Mouse (Mus musculus): Measurements from ENCODE around the gene Aldoart2. TPM values are rescaled to one million over a fixed set of nuclear protein-coding genes. Genes with fewer than 3 reads are reported as not detected.
"Not testable (repeated sequence)": the region's sequence is repeated elsewhere in the genome, so short reads cannot be mapped to it uniquely, and the experiment has no call there.

The Aldoart2 gene
- polyA plus RNA-seq (2016; fragmentation: Nextera tagmentation; extraction: Ambion mirVana), result 0.09 TPM in 1 of 2 replicates, not detected in the other

- H3K9me3 ChIP-seq, result no peaks in the 10 kb centered on the region
- WGBS, result 93% methylated on average over 19 of the region's 19 CpGs
- no peak for DNase-seq (ENCODE audit: low spot score)
Observed at GRCm38 (mm10) chr12:55565206-55565605, at the start of gene Aldoart2. Gene Aldoart2 (plus strand): TSS chr12:55565239.

GRCm38 (mm10) chr12:55518061-55518738, 46.8 kb upstream of the Aldoart2 start:
- H3K4me1 ChIP-seq, result no peaks in the 10 kb centered on the region
- no peak overlapping the region for H3K27ac ChIP-seq
- no peak for DNase-seq (ENCODE audit: low spot score)
- no peaks in the 10 kb centered on the region for H3K9me3 ChIP-seq
- H3K36me3 ChIP-seq, result no peaks in the 10 kb centered on the region
- 51% methylated on average over 15 of the region's 15 CpGs for WGBS
- no peak overlapping the region for H3K4me3 ChIP-seq
- H3K27me3 ChIP-seq (ENCODE audit: insufficient read depth, poor library complexity, severe bottlenecking), result no peaks in the 10 kb centered on the region

More at GRCm38 (mm10) chr12:55565206-55565605, at the start of gene Aldoart2:
- Histone ChIP-seq H3K27ac (no peak within 1 kb of the TSS), H3K4me1 (0 out of 2 replicates have a peak, but pooled peaks cover 5% of the 10 kb centered on the region), H3K4me3 (no peak within 1 kb of the TSS), H3K27me3 (ENCODE audit: insufficient read depth, poor library complexity, severe bottlenecking) (no peaks in the 10 kb centered on the region), H3K36me3 (no peaks in the 10 kb centered on the region)

- H3K36me3 ChIP-seq, result no peaks in the 10 kb centered on the region
- H3K4me1 ChIP-seq, result no peaks in the 10 kb centered on the region
- DNase-seq (ENCODE audit: low spot score), result no peak
- H3K27me3 ChIP-seq (ENCODE audit: insufficient read depth, poor library complexity, severe bottlenecking), result no peaks in the 10 kb centered on the region
- no peak overlapping the region for H3K4me3 ChIP-seq
- H3K9me3 ChIP-seq, result no peaks in the 10 kb centered on the region
- 66% methylated on average over 15 of the region's 15 CpGs for WGBS
- no peak overlapping the region for H3K27ac ChIP-seq
Observed at GRCm38 (mm10) chr12:55526983-55527752, 37.9 kb upstream of the Aldoart2 start.

DNA sequence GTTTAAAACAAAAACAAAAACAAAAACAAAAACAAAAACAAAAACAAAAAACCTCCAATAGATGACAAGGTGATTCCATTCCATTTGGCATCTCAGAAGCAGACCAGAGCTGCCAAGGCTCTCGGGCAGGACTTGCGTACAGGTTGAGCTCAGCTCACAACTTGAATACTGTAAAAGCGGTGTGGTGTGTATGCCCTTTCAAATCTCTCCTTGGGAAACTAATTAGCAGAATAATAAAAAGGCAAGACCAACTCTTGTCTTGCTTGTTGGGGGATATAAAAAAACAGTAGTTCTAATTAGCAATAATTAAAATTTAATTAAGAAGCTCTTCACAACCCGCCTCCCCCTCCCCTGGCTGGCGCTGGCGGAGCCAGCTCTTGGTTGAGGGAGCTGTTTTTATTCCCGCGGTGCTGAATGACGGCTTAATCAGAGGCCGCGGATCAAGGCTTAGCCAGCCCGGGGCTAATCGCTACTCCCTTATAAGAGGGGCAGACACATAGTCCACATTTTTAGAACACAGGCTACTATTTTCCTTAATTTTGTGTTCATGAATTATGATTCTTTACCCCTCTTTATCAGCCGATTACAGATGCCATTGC, 28.4 kb upstream of the Aldoart2 start:
- Histone ChIP-seq H3K4me3 (no peak overlapping the region), H3K36me3 (no peaks in the 10 kb centered on the region), H3K9me3 (no peaks in the 10 kb centered on the region), H3K27ac (no peak overlapping the region), H3K27me3 (ENCODE audit: insufficient read depth, poor library complexity, severe bottlenecking) (peaks cover 6% of the 10 kb centered on the region; the same call in 1 of the 2 replicates), H3K4me1 (no peaks in the 10 kb centered on the region)
- DNase-seq (ENCODE audit: low spot score), result no peak
- WGBS, result 6% methylated on average over 14 of the region's 14 CpGs

DNA sequence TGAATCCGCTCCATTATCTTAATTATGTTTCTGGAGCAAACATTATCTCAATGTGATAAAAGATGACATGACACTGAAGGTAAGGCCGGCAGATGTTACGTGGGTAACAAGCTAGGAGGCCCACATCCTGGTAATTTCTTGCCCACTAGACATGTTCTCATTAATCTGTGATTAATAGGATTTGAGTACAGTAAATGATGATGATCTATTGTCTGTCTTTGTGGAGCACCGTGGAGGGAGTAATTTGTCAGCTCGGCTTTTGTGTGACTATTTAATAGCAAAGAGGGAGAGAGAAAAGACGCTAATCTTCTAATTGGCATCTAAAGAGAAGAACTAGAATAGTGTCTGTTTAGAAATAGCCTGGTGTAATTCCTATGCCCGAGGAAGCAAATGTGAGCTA, 27.3 kb upstream of the Aldoart2 start:
- Histone ChIP-seq H3K9me3 (no peaks in the 10 kb centered on the region), H3K27me3 (ENCODE audit: insufficient read depth, poor library complexity, severe bottlenecking) (peaks cover 6% of the 10 kb centered on the region; the same call in 1 of the 2 replicates), H3K4me1 (no peaks in the 10 kb centered on the region), H3K4me3 (no peak overlapping the region), H3K36me3 (no peaks in the 10 kb centered on the region), H3K27ac (no peak overlapping the region)
- DNase-seq (ENCODE audit: low spot score), result no peak
- 73% methylated on average over 7 of the region's 7 CpGs for WGBS

DNA sequence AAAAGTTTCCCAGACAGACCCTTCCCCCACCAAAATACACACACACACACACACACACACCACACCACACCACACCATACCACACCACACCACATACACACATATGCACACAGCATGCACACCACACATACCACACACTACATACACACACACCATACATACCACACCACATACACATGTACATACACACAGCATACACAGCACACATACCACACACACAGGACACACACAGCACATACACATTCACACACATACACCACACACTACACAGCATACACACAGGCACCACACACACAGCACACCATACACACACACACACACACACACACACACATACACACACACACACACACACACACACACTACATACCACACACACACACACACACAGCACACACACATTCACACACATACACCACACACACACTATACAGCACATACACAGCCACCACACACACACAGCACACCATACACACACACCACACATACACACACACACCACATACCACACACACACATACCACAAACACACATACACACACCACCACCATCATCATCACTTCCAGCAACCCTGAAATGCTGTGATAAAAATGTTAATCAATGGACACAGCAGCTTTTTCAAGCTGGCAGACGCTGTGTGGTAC, 26.6 kb upstream of the Aldoart2 start:
- 80% methylated on average over 1 of the region's 1 CpGs for WGBS
- no peaks in the 10 kb centered on the region for H3K36me3 ChIP-seq
- H3K9me3 ChIP-seq, result no peaks in the 10 kb centered on the region
- peaks cover 6% of the 10 kb centered on the region; the same call in 1 of the 2 replicates for H3K27me3 ChIP-seq (ENCODE audit: insufficient read depth, poor library complexity, severe bottlenecking)
- H3K27ac ChIP-seq, result no peak overlapping the region
- no peak for DNase-seq (ENCODE audit: low spot score)
- H3K4me3 ChIP-seq, result no peak overlapping the region
- no peaks in the 10 kb centered on the region for H3K4me1 ChIP-seq

GRCm38 (mm10) chr12:55539157-55539556, 25.9 kb upstream of the Aldoart2 start:
- Histone ChIP-seq H3K36me3 (no peaks in the 10 kb centered on the region), H3K4me3 (no peak overlapping the region), H3K27ac (no peak overlapping the region), H3K4me1 (no peaks in the 10 kb centered on the region), H3K9me3 (no peaks in the 10 kb centered on the region), H3K27me3 (ENCODE audit: insufficient read depth, poor library complexity, severe bottlenecking) (peaks cover 6% of the 10 kb centered on the region; the same call in 1 of the 2 replicates)
- 65% methylated on average over 8 of the region's 8 CpGs for whole genome bisulfite sequencing
- no peak for DNase-seq (ENCODE audit: low spot score)

DNA sequence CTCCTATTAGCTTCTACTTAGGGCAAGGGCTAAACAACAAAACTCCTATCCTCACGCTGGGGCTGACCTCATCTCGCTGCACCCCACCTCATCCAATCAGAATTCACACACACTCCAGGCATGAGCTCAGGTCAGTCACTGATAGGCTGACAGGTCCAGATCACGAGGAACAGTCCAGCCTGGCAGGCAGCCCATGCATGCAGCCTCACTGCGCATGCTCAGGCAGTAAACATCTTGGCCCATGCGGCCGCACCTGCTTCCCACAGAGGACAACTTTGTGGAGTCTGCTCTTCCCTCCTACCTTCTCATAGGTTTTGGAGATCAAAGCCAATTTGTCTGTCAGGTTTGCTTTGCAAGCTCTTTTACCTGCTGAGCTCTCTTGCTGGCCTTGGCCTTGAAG, 10.1 kb upstream of the Aldoart2 start:
- WGBS, result 74% methylated on average over 6 of the region's 6 CpGs
- H3K4me1 ChIP-seq; H3K27me3 ChIP-seq (ENCODE audit: insufficient read depth, poor library complexity, severe bottlenecking); DNase-seq (ENCODE audit: low spot score); H3K36me3 ChIP-seq; H3K4me3 ChIP-seq; H3K9me3 ChIP-seq; H3K27ac ChIP-seq: not testable (repeated sequence)

- H3K36me3 ChIP-seq, result no peaks in the 10 kb centered on the region
- no peak overlapping the region for H3K4me3 ChIP-seq
- 0 out of 2 replicates have a peak, but pooled peaks cover 5% of the 10 kb centered on the region for H3K4me1 ChIP-seq
- no peak for DNase-seq (ENCODE audit: low spot score)
- WGBS, result 83% methylated on average over 6 of the region's 6 CpGs
- no peaks in the 10 kb centered on the region for H3K9me3 ChIP-seq
- H3K27me3 ChIP-seq (ENCODE audit: insufficient read depth, poor library complexity, severe bottlenecking), result no peaks in the 10 kb centered on the region
- H3K27ac ChIP-seq, result no peak overlapping the region
Observed at GRCm38 (mm10) chr12:55557866-55558265, 7.2 kb upstream of the Aldoart2 start.

DNA sequence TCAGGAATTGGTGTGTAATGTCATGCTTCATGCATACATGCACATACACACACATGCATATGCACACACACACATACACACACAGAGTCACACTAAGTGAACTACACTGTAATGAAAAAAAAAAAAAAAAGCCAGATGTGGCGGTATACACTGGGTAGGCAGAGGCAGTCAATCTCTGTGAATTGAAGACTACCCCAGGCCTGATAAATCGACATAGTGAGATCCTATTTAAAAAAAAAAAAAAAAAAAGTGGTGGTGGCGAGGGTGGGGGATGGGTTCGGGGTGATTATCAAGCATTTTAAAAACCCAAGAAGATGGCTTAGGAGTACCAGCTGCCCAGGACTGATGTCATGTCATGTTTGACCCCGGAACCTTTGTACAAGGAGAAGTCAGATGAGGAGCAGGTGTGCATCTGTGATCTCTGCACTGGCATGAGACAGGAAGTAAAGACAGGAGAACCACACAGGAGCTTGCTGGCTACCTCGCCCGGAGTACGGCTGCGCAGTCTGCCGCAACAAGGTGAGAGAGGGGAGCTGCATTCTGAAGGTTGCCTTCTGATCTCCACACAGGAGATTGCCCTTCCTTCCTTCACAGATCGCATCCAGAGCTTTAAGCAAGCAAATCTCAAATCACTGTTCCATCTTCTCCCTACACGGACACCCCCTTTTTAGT, 5.7 kb upstream of the Aldoart2 start:
- H3K27ac ChIP-seq, result no peak overlapping the region
- no peaks in the 10 kb centered on the region for H3K27me3 ChIP-seq (ENCODE audit: insufficient read depth, poor library complexity, severe bottlenecking)
- H3K4me1 ChIP-seq, result 0 out of 2 replicates have a peak, but pooled peaks cover 5% of the 10 kb centered on the region
- H3K36me3 ChIP-seq, result no peaks in the 10 kb centered on the region
- WGBS, result 86% methylated on average over 12 of the region's 12 CpGs
- H3K4me3 ChIP-seq, result no peak overlapping the region
- DNase-seq (ENCODE audit: low spot score), result no peak
- H3K9me3 ChIP-seq, result no peaks in the 10 kb centered on the region

DNA sequence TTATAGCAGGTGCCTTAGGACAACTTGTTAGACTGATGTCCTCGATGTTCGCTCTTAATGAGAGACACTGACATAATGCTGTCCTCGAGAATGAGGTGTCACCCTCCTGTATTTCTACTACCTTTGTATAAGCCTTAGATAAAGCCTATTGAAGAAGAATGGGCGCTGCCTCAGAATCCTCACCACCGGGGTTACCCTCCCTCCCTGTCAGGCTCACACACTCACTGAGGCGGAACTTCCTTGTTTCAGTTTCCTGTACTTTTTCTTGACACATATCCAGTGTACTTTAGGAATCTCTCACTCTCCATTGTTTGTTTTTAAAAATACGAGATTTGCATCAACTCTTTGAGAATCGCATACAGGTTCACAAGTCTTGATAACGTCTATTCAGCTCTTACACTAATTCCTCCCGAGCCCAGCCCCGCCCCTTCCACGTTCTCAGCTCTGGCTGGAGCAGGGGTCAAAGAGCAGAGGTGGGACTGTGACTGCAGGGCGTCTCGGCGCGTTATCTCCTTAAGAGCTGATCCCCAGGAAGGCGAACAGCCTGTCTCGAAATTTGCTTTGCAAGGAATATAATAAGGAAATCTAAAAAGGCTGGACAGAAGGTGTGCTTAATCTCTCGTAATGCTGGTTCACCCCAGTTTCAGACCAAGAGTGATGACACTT, 4.9 kb upstream of the Aldoart2 start:
- Histone ChIP-seq H3K4me3 (peak overlapping the region; percentile 59), H3K4me1 (0 out of 2 replicates have a peak, but pooled peaks cover 5% of the 10 kb centered on the region), H3K36me3 (no peaks in the 10 kb centered on the region), H3K9me3 (no peaks in the 10 kb centered on the region), H3K27me3 (ENCODE audit: insufficient read depth, poor library complexity, severe bottlenecking) (no peaks in the 10 kb centered on the region), H3K27ac (peak overlapping the region; percentile 47; the same call in 1 of the 2 replicates)
- 13% methylated on average over 19 of the region's 19 CpGs for WGBS
- DNase-seq (ENCODE audit: low spot score), result no peak

- H3K27me3 ChIP-seq (ENCODE audit: insufficient read depth, poor library complexity, severe bottlenecking), result no peaks in the 10 kb centered on the region
- H3K9me3 ChIP-seq, result no peaks in the 10 kb centered on the region
- H3K36me3 ChIP-seq, result no peaks in the 10 kb centered on the region
- 92% methylated on average over 3 of the region's 3 CpGs for WGBS
- no peak overlapping the region for H3K27ac ChIP-seq
- no peak overlapping the region for H3K4me3 ChIP-seq
- 0 out of 2 replicates have a peak, but pooled peaks cover 5% of the 10 kb centered on the region for H3K4me1 ChIP-seq
- no peak for DNase-seq (ENCODE audit: low spot score)
Observed at GRCm38 (mm10) chr12:55563742-55564141, 1.3 kb upstream of the Aldoart2 start.

Data from heart, embryonic 10.5 days (tissue).